Mouse (Mus musculus): ENCODE data around the gene Olfr452.

Gene Olfr452

DNA sequence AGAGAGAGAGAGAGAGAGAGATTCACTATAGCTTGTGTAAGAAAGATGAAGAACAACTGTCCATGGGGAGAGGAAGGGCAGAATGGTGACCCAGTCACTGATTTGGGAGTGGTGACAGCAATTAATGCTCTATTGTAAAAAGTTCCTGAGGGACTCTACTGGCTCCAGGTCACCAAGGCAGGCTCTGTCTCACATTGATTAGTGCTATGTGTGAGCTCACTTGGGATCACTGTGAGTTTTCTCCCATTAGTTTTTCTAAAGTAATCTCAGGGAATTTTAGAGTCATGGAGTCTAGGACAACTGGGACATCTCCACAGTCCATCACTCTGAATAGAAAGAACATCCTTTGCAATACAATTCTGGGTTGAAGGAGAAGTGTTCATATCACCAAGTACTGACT lies at the start of gene Olfr452:
Olfr452 (plus strand) TSS at position 301 of the 400 bp plus-strand sequence.
- no peak for DNase-seq (ENCODE audit: low spot score in 2 of 2)

DNA sequence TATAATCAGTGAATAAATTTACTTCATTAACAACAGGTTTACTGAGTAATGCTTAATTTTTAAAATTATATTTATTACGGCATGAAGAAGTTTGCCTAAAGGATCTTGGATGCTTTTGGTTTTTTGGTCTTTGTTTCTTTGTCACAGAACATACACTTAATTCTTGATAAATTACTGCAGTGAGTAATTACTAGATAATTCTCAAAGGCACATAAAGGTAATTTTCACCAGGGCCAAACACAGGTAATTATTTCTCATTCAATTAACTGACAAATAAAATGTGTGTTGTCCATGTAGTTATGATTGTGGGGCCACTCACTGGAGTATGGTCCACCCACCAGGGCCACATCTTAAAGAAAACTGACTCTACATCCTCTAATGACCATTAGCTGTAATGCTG lies 45.8 kb upstream of the Olfr452 start, which contains the start of gene Olfr453:
Olfr453 (plus strand) TSS at position 301 of the 400 bp plus-strand sequence.
- no peak for DNase-seq (ENCODE audit: low spot score in 2 of 2)

DNA sequence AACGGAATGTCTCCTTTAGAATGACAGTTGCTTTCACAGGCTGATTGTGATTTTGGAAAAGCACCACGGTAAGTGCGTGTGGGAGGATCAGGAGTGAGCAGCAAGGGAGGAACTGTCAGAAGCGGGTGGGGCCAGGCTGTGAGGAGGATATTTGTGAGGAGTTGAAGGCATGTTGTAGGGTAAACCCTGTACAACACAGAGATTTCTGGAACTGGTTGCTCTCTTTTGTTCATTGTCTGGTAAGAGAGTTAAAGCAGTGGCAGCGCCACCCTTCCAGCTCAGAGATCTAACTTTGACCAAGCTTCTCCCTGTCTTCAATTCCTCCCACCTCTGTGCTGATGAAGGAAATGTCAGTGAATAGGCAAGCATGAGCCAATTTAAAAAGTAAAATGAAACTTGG lies 42.6 kb upstream of the Olfr452 start:
- no peak for DNase-seq (ENCODE audit: low spot score in 2 of 2)

DNA sequence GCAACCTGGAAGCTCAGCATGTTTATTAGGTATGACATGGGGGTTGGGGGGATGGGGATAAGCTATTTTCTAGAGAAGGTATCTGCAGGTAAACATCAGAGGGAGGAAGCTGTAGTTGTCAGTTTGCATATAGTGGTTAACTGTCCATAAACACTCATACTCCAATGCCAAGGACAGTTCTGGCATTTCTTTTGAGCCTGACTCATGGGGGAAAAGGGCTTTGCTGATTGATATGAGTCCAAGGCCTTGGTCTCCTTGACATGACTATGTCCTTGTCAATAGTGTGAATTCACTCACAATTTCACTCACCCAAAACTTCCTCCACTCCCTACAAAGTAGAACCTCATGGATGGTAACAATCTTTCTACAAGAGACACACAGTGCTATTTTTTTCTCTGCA lies 37.0 kb upstream of the Olfr452 start:
- DNase-seq (ENCODE audit: low spot score in 2 of 2) = no peak

DNA sequence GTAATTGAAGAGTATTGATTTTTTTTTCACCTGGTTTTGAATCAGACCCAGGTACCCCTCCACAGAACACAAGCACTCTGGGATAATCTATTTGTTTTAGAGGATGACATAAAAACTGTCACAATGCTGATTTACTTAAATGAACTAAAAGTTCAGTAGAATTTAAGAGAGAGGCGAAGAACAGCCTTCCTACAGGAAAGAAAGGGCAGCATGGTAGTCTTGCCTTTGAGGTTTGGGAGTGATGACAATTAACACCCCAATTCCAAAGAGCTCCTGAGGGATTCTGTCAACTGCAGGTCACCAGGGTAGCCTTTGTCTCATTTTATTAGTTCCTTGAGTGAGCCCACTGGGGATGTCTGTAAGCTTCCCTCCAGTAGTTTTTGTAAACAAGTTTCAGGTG lies 28.8 kb upstream of the Olfr452 start, which contains the start of gene Olfr38:
Olfr38 (plus strand) TSS at position 301 of the 400 bp plus-strand sequence.
- DNase-seq (ENCODE audit: low spot score in 2 of 2) = no peak

DNA sequence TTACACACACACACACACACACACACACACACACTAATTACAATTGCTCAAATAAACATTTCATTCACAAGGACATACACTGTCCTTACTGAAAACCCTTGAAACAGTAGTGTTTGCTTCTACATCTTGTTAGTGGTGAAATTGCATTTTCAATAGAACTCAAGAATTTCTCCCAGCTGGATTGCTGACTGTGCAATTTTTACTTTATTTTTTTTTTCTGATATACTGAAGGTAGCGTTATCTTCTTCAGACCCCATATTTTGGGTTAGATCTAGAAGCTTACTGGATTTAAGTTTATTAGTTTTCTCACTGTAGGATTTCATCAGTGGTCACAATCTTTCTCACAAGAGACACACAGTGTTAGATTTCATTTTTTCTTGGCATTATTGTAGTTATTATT lies 7.8 kb upstream of the Olfr452 start:
- DNase-seq (ENCODE audit: low spot score in 2 of 2) = no peak

DNA sequence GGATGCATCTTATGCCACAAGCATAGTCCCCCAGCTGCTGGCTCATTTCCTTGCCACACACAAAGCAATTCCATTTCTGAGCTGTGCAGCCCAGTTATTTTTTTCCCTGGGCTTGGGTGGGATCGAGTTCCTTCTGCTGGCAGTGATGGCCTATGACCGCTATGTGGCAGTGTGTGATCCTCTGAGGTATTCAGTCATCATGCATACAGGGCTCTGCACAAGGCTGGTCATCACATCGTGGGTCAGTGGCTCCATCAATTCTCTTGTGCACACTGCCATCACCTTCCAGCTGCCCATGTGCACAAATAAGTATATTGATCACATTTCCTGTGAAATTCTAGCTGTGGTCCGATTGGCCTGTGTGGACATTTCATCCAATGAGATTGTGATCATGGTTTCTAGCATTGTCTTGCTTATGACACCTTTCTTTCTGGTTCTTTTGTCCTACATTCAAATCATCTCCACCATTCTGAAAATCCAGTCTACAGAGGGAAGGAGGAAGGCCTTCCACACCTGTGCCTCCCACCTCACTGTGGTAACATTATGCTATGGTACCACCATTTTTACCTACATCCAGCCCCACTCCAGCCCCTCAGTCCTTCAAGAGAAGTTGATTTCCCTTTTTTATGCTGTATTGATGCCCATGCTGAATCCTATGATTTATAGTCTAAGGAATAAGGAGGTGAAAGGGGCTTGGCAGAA lies 5.5 kb downstream of the Olfr452 start:
- no peak for DNase-seq (ENCODE audit: low spot score in 2 of 2)

DNA sequence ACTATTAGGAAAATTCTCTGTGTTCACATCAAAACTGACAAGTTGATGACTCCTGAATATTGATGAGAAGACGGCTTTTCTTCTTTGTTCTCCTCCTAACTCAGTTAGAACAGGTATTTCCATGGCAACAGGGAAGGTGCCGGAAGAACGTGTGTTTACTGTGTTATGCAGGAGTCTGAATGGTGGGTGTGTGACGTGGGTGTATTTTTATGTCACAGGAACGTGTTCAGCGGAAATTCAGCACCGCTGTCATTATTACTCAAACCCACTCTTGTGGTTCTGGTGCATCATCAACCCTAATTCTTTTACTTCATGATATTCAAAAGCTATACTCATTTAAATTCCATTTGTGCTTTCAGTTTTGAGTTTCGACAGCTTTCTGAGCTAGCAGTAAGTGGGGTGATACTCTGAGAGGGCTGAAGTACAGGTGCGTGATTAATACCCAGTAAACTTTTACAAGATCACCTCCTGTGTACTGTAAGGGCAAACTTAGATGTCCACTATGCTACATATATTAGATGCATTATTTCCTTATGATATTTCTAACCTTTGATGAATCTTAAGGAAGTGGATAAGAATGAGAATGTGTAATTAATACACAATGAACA lies 6.2 kb downstream of the Olfr452 start:
- no peak for DNase-seq (ENCODE audit: low spot score in 2 of 2)

DNA sequence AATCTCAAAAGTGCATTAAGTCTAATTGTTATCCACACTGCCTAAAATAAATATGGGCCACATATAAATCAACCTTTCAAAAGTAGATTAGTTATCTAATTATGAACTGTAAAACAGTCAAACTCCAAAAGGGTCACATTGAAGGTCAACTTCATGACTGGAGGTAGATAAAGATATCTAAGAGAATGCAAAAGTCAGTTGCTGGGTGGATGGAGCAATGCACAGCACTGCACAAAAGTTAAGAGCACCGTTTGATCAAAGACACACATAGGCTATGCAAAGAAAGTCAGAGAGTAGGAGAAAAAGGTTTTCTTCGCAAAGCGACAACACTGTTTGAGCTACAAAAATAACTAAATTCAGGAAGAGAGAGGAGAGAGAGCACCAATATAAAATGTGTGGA lies 10.1 kb downstream of the Olfr452 start:
- DNase-seq (ENCODE audit: low spot score in 2 of 2) = no peak

DNA sequence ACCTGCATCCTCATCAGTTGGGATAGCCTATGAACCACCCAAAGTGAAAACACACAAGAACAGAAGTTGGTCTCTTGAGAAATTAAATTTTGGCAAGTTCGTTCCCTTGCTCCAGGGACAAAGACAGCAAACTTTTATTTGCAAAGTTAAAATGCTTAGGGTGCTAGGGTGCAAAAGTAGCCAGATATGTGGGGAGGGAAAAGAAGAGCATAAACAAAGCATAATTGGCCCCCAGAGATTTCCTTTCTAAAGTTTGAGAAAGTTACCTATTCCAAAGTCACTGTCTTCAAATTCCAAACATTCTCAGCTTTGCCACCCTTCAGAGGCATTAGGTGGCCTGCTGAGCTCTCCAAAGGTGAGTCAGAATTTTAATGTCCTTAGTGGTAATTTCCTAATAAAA lies 26.7 kb downstream of the Olfr452 start, which contains the start of gene Olfr450:
Olfr450 (plus strand) TSS at position 301 of the 400 bp plus-strand sequence.
- no peak for DNase-seq (ENCODE audit: low spot score in 2 of 2)

DNA sequence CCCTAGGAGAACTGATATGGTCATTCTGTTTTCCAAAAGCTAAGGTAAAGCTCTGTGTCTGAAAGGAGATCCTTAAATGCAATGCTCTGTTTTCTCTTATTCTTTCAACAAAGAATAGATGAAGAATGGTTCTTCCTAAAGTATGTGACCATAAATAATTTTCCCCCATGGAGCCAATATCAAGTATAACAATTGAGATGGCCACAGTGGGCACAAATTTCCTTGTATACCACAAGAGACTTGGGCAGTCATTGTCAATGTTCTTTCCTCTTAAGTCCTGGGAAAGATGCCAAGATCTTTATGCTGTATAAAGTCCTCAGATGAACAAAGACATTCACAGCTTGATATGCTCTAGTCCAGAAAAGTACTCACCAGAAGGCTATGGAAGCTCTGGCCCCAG lies 49.2 kb downstream of the Olfr452 start, which contains the start of gene Olfr449:
Olfr449 (plus strand) TSS at position 301 of the 400 bp plus-strand sequence.
- DNase-seq (ENCODE audit: low spot score in 2 of 2) = no peak
